Mouse (Mus musculus): ENCODE measurements at regions not wholly inside any gene's neighbourhood (a gene's known extent, or its start where the extent isn't known, plus 50 kb on each side); places are given as distances from the start of the nearest gene placed in this dataset.

GRCm38 (mm10) chr13:84760978-84761377 lies 428.2 kb upstream of the Ccnh start:
- TF ChIP-seq EP300 (IDR thresholded peaks at IDR 0.05; ENCODE audit: low read depth): no peak
- TF ChIP-seq CTCF (IDR thresholded peaks at IDR 0.05; ENCODE audit: low read depth): no peak

All from liver, postnatal 0 days (tissue).